Mouse (Mus musculus) T-helper 1 cell (primary cell): ENCODE measurements around the gene Nudt22.

Experiments
- in situ Hi-C: fragments of 300-600 bp; cut with MboI, MseI; formaldehyde crosslinking; loops from one replicate; pipeline ENCODE4 v1.15.1; 2025; ENCODE audit warnings: high pct_unique_total_duplicates

Nudt22 gene

GRCm38 (mm10) chr19:6950613-6951153 is 45.2 kb downstream of the Nudt22 start:
- in situ Hi-C loops: no loop called here

GRCm38 (mm10) chr19:6949951-6950350 is 46.0 kb downstream of the Nudt22 start:
- in situ Hi-C loops: no loop called here

GRCm38 (mm10) chr19:6949532-6949931 is 46.4 kb downstream of the Nudt22 start:
- in situ Hi-C loops: no loop called here

GRCm38 (mm10) chr19:6948186-6948585 is 47.7 kb downstream of the Nudt22 start:
- in situ Hi-C loops: no loop called here

GRCm38 (mm10) chr19:6947742-6948141 is 48.2 kb downstream of the Nudt22 start:
- in situ Hi-C loops: no loop called here

- in situ Hi-C loops: no loop called here
Measured at GRCm38 (mm10) chr19:6943709-6944108, 52.2 kb downstream of the Nudt22 start.
